Mouse (Mus musculus): ENCODE measurements at regions not wholly inside any gene's neighbourhood (a gene's known extent, or its start where the extent isn't known, plus 50 kb on each side); places are given as distances from the start of the nearest gene placed in this dataset.

DNA sequence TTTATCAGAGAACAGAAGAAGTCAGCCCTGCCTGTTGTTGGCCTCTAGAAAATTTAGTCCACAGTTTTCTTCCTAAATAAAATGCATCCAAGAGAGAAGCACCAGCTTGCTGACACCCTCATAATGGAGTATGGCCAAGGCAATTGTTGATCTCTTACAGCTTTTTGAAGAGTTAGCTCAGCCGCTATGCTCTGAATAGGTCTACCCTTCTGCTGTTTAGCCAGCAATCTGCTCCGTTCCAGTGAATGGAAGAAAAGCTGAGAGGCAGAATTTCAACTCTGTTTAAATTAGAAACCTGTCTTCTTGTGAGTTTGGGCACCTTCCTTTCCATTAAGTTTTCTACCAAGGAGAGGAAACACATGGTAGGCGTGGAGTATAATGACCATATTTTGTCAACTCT lies 290.8 kb downstream of the Rnf144b start:
- DNase-seq (ENCODE audit: low spot score) = no peak

DNA sequence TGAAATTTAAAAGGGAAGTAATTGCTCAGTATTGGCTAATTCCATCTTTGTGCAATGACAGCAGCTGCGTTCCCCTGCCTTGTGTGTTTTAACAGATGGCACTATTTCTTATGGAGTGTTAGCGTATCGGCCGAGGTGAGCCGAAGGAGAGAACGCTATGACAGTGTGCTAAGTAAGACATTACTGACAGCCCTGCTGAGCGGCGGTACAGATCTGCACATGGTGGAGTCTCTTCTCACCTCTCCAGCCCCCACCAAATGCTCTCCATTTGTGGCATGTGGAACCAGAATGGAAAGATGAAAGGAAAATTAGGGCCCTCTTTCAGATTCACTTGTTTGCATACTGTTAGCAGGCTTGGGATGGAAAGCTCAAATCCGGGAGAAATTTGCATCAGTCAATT lies 291.5 kb downstream of the Rnf144b start:
- no peak for DNase-seq (ENCODE audit: low spot score)

DNA sequence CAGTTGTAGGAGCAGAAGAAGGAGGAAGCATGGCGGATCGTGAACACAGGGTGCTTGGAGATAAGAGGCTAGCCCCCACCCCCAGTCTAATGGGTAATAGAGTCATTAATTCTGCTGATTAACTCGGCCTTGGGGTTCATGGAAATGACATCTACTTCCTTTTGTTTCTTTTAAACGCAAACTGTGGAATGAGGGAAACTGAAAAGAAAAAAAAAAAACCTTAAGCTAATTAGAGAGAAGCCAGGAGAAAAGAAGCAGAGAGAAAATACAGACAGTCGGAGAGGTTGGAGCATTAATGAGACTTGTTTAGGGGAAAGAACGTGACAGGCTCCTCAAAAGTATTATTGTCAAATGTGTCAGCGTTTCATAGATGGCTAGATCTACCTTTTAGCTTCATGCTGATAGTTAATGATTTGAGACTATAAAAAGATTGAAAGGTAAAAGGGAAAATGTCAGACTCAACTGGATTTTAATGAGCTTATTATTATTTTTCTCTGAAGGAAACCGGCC lies 307.5 kb downstream of the Rnf144b start:
- DNase-seq (ENCODE audit: low spot score) = no peak

DNA sequence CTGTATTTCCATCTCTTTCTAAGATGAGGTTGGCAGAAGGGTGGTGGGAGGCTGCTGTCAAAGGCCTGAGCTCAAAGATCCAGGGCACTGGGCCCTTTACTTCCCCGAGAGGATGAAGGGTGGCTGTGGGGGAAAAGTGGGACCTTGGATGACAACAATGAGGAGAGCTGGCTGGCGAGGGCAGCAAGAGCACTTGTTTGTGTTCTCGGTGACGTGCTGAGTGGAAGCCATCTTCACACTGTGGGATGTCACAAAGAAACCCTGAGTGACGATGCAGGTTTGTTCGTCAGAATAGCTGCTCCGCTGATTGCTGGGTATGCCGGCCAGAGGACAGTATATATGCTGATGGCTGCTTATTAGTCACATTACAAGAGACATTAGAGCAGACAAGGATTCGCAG lies 308.0 kb downstream of the Rnf144b start:
- DNase-seq (ENCODE audit: low spot score) = no peak

DNA sequence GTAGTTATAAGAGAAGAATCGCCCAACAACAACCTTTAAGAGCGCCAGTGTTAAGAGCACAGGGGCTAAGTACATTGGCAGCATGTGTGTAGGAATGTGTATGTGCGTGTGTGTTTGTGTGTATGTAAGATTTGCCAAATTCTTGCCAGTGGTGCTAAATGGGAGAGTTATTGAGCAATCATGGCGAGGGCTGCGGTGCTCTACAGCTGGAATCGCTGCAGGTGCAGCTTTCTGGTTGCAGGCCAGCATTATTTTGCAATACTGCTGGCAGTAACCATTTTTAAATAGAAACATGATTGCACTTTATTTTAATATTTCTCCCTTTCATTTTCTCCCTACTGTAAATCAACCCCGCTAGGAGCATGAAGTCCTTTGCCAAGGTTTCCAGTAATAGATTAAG lies 313.2 kb downstream of the Rnf144b start:
- DNase-seq (ENCODE audit: low spot score) = no peak

DNA sequence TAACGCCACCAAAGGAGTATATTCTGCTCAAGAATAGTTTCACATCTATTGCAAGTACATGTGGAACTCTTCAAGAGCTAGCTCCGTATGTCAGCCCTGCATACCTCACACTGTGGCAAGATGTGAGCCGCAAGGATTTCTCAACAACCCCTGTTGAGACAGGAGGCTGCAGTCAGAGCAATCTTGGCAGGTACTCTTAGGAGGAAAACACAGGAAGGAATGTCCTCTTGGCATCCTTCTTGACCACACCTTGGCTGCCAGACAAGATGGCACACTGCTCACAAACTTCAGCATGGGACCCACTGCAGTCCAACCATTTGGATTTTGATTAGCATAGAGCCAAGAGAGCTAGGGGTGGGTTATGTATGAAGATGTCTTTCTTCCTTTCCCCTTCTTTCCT lies 322.4 kb downstream of the Rnf144b start:
- no peak for DNase-seq (ENCODE audit: low spot score)

DNA sequence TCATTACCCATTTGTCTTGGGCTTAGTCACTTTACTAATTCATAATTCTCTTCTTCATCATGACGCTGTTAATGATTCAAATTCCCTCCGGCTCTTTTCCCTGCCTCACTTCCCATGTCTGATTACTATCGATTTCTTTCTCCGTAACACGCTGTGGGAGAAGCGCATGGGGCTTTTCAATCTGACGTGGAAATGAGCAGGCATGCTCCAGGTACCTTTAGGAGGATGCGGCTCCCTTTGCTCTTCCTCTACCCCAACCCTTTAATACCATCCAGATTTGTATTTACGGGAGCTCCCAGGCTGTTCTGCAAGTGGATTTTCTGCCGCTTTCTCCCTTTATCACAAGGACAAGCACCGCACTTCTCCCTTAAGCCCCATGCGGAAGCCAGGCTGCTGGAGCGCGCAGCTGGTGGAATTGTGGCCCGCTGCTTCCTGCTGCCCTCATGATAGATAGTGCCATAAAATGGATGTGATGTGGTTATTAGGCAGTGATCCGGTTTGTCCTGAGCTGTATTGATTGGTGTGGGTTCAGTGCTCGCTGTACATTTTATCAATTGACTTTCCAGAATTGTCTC lies 329.8 kb downstream of the Rnf144b start:
- no peak for DNase-seq (ENCODE audit: low spot score)

DNA sequence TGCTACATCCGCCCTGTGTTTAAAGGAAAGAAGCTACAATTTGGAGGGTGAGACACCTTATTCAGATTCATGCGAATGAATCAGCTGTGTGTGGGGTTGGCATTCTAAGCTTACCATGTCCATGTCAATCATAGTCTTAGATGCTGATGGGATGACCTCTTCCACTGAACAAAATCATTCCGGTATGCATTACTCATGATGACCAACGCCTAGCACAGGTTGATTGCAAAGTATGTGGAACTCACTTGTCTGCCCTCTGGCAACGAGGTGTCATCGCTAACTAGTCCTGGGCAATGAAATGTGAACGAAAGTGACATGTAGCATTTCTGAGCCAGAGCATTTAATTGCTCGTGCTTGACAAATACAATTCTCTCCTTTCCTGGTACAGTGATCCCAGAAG lies 339.7 kb downstream of the Rnf144b start:
- DNase-seq (ENCODE audit: low spot score) = no peak

DNA sequence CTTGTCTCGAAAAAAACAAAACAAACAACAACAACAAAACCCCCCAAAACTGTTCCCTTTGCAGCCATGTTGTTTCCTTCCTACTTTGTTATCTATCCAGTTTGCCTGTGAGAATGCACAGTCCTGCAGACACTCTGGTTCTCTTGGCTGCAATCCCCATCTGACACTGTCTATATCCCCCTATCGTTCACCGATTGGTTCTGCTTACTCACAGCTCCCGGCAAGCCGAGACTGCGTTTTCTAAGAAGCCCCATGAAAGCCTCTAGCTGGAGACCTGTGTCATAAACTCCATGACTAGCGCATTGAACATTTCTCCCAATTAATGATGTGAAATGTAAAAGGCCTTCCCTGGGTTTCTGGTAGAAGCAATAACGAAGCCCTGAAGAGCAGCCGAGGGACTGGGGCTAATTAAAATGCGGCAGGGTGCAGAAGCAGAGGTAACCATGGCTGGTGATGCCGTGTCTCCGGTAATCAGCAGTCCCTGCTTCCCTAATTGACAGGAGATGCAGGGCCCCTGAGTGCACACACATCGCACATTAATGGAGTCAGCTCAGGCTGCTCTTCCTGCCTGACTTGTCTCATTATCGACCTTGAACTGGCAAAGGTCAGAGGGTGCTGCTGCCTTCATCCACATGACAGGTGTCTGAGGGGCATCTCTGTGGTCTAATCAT lies 349.2 kb downstream of the Rnf144b start:
- DNase-seq (ENCODE audit: low spot score) = no peak

DNA sequence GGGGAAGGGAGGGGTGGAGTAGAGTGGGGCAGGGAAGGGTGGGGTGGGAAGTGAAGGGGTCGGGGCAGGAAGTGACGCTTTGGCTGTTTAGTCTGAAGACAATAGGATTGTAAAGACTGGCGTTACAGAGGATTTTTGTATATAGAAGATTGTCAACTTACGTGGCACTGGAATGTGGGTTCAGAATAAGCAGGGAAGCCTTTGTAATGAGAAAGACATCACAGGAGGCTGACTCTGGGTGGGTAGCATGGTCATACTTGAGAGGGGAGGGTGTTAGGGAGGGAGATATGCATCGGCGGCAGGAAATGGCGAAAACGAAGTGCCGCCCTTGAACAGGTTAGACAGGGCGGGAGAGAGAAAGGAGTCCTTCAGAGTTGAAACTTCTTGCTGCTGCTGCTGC lies 357.7 kb downstream of the Rnf144b start:
- no peak for DNase-seq (ENCODE audit: low spot score)

DNA sequence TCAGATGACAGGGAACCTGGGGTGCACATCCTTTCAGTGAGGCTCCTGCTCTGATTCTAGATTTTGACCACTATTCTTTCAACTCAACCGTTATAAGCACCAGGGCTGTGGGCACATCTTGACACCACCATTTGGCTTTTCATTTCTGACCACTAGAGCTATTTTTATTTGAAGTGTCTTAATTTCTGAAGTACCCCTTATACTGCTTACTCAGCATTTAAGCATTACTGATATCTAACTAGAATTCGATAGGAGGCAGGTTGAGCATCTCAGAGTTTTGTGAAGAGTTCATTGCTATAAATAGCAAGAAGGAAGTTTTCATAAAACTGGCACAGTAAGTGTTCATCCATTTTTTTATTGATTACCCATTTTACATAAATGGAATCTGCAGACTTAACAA lies 362.4 kb downstream of the Rnf144b start:
- no peak for DNase-seq (ENCODE audit: low spot score)

DNA sequence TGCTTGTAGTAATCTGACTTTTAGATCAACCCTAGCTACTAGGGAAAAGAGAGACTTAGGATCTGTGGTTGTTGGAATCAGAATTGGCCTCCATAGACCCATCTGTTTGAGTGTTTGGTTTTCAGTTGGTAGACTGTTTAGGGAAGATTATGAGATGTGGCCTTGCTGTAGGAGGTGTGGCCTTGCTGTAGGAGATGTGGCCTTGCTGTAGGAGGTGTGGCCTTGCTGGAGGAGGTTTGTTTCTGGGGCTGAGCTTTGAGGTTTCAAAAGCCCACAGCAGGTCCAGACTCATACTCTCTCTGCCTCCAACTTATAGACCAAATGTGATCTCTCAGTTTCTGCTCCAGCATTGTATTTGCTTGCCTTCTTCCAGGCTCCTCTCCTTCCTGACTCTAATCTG lies 363.7 kb downstream of the Rnf144b start:
- no peak for DNase-seq (ENCODE audit: low spot score)

DNA sequence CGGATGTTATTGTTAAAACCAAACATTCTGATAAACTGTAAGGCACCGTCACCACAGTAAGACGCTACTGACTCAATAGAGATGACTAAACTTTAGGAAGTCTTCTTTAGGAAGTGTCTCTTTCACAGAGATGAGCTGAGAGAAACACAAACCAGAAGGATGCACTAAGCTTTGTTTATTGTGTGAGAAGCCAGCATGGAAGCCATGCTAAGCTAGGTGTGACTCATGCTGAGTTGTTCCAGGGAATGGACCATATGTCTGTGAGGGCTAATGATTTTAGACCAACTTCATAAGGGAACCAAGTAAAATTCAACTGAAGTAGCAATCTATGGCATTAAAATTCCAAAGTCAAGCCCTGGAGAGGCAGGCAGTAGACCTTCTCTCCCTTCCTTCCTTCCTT lies 364.2 kb downstream of the Rnf144b start:
- DNase-seq (ENCODE audit: low spot score) = no peak

DNA sequence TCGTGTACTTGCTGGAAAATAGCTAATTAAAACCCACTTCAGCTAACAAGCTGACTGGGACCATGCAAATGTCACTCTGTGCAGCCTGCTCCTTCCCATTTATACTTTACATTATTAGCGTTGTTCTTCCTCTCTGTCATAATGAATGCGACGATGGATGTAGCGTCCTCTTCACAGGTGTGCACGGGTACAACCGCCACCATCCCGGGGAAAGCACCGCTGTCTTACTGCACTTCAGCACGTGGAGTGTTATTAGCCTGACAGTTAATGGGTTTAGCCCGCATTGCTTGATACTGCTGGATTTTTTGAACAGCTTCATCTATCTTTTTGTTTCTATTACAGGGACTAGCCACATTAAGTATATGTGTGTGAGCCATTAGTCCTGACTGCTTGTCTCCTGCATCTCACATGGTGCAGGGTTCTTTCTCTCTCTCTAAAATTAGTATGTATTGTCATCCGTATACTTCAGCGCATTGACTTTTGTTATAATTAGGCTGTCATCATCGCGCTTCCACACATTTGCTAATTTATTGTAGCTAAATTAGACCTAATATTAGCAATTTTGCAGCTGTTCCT lies 383.0 kb downstream of the Rnf144b start:
- no peak for DNase-seq (ENCODE audit: low spot score)

DNA sequence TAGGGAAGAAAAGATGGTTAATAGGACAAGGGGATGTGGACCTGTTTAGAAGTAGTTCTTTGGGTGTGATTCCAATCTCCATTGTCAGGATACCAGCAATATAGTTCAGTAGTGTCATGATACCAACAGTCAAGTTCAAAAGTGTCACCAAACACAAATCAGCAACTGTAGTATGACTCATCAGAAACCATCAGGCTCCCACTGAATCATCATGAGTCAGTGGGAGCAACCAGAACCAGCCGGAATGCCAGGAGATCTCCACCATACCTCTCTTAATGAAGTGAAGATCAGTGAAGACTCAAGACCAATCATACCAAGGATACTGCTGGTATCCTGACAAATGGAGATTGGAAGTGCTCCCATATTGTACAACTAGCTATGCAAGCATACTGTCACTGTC lies 410.5 kb downstream of the Rnf144b start:
- DNase-seq (ENCODE audit: low spot score) = no peak

DNA sequence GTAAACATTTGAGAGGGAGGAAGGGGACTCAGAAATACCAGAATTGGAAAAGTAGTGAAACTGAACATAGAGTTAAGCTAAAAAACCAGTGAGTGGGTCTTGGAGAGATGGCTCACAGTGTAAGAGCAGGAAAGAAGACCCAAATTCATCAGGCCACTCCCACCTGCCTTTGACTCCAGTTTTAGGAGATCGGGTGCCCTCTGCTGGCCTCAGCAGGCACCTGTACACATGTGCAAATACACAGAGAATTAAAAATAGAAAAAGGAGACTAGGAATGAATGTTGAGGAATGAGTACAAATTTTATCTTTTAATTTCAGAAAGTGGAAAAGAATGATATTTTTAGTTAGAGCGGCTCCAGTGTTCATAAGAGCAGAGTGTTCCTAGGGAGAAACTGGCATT lies 414.7 kb downstream of the Rnf144b start:
- DNase-seq (ENCODE audit: low spot score) = no peak

DNA sequence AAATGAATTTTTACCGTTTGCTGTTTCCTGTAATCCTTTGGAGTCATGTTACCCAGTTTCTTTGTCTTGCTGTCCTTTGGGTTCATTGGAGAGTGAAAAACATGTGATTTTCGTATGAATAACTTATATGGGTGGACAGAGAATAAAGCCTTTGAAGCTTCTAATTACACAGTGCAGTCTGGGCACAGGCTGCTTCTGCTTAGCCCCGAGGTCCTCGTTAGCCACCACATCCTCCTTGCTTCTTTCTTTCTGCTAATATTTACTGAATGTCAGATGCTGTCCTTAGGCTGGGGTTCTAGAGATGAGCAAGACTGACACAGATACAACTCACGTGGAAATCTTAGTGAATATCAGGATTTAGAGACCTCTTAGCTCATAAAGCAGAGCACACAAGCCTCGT lies 427.2 kb downstream of the Rnf144b start:
- DNase-seq (ENCODE audit: low spot score) = no peak

DNA sequence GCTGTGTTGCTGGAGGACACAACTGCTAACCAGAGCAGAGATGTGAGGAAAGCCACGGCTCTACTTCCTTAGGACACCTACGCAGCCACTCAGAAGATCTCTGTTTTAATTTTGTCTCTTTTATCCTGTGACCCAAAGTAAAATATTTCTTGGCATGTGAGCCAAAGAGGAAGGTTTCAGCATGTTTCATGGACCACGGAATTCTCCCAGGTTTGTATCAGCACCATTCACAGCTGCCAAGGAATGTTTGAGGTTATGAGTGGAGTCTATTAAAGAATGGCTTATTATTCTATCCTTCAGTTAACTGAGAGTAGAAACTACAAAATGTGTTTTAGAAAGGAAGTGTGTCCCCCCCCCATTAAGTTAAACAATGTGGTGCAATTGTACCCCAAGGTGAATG lies 429.8 kb downstream of the Rnf144b start:
- DNase-seq (ENCODE audit: low spot score) = no peak

DNA sequence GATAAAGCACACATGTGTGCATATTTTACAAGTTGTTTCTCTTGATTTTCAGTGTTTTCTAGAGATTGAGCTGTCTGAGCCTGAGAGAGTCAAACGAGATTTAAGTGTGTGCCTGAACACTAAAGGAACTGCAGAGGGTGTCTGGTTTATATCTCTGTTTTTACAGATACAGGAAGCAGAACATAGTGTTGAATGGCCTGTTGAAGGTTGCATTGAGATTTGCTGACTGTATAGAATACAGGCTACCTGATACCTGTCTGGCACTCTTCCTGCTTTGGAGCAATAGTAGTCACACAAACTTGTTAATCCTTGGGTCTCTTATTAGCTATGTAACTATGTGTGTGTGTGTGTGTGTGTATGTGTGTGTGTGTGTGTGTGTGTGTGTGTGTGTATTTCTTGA lies 431.7 kb downstream of the Rnf144b start:
- DNase-seq (ENCODE audit: low spot score) = no peak

DNA sequence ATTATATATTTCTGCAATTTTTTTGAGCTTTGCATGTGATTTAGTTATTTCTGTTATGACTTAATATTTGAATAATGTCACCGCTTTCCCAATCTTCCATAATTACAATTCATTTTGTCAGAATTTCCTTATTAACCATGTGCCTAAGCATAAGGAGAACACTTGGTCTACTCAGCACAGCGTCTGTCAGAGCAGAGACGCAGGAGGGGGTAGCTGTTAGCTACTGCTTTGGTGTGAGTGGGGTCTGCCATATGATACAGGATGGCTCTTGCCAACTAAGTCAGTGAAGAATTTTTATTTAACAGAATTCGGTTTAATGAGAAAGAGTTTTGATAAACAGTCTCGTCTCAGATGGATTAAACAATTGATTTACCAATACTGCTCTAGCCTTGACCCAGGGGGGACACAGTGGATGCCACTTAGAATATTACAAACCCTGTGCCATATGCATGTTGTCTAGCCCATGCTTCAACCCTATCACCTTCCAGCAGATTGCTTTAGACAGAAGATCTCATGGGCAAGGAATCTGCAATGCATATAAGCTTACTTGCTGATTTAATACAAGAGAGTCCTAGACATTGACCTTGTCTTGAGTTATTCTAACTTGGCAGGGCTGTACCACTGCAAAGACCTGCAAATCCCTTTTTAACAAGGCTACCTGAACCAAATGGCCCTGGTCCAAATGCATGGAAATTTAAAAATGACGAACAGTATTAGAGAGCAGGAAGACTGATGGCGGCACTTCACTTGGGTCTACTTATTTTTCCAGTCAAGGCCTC lies 434.9 kb downstream of the Rnf144b start:
- no peak for DNase-seq (ENCODE audit: low spot score)

DNA sequence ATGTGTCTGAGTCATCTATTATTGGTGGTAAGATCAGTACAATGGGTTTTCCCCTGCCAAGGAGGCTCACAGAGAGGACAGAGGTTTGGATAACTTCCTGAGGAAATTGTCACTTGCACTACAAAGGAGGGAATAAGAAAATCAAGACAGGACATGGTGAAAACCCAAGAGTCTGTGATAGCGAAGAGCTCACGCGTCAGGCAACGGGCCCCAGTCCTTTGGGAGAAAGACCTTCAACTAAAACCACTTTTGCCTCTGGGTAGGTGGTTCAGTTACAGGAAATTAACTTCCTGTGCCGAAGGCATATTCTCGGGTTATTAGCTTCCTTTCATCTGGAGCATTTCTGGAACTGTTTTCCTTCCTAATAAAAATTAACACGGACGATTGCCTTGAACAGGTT lies 440.4 kb downstream of the Rnf144b start:
- DNase-seq (ENCODE audit: low spot score) = no peak

DNA sequence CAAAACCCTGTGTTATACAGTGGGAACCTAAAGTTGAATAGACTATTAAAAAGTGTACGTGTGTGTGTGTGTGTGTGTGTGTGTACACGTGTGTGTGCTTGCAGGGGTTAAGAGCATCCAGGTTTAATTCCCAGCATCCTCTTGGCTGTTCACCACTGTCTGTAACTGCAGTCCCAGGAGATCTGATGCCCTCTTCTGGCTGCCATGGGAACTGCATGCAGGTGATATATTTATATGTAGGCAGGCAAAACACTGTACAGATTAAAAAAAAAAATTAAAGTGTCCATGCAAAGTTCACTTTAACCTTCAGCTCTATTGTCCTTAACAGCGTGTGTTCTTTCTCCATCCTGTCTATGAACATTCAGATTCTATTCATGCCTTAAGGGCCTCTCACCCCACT lies 454.1 kb downstream of the Rnf144b start:
- no peak for DNase-seq (ENCODE audit: low spot score)

DNA sequence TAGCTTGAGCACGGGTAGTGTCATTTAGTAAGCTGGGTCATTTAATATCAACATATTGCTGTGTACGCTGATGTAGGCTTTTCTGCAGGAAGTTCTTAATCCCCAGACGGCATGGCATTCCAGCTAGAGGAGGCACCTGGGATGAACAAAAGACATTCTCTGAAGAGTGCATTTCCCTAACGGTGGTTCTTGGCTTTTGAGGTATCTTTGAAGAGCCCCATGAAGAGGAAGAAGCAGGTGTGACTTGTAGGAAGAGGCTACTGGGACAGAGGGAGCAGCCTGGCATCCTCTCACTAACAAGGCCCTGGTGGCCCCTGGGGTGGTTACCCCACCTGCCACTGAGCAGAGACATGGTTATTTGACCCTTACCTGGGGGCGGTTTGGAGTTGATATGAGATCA lies 457.7 kb downstream of the Rnf144b start:
- no peak for DNase-seq (ENCODE audit: low spot score)

All from yolk sac, embryonic 10.5 days (tissue).